Mouse (Mus musculus) heart, postnatal 0 days (tissue): Measurements from ENCODE around the gene Foxc2.

Experiments
- CTCF ChIP-seq: IDR thresholded peaks from 2 replicates; pipeline ENCODE4 v1.5.1; 2016; ENCODE audit warnings: antibody characterized with exemption, control low read depth, low read depth
- EP300 ChIP-seq: IDR thresholded peaks from 2 replicates; pipeline ENCODE4 v1.6.1; 2016; ENCODE audit warnings: antibody characterized with exemption, low read depth

DNA sequence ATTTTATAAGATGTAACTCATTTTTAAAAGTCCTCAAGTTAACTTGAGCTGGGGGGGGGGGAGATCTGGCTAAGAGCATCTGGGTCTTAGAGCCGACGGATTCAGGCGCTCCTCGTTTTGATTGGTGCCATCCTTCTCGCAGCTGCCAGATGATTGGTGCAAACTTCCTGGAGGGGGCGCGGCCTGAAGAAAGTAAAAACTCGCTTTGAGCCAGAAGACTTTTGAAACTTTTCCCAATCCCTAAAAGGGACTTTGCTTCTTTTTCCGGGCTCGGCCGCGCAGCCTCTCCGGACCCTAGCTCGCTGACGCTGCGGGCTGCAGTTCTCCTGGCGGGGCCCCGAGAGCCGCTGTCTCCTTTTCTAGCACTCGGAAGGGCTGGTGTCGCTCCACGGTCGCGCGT, at the start of gene Foxc2:
- TF ChIP-seq CTCF = no peak
- TF ChIP-seq EP300 = no peak
